Mouse (Mus musculus) megakaryocyte progenitor cell, adult 5-6 weeks (primary cell): ENCODE results near the gene Tardbp. TPM values are rescaled to one million over a fixed set of nuclear protein-coding genes. Genes with fewer than 3 reads are reported as not detected.
A peak's percentile ranks its signal among the peaks of the same experiment; 100 is the strongest.

Experiments used
- ATAC-seq: replicated peaks from 2 replicates; pipeline ENCODE4 v1.8.0; 2016; ENCODE audit warnings: mild to moderate bottlenecking, moderate TSS enrichment, inconsistent platforms; ENCODE audit not compliant: poor library complexity
- total RNA-seq, 2 experiments: library from RNA; stranded (forward) in 1 of 2; stranded (reverse) in 1 of 2; fragments of 157-497, 149-512 nt in 1 of 2; fragments of 200-1000 nt in 1 of 2; gene quantifications; 2 replicates each; pipeline versions ENCODE4 v1.2.3 to v1.2.4; 2015 to 2017

Gene Tardbp
- total RNA-seq, 2 experiments from 2014 or later = 381 to 512 TPM

GRCm38 (mm10) chr4:148641121-148641520, 14.3 kb upstream of the Tardbp start:
- ATAC-seq = no peak

DNA sequence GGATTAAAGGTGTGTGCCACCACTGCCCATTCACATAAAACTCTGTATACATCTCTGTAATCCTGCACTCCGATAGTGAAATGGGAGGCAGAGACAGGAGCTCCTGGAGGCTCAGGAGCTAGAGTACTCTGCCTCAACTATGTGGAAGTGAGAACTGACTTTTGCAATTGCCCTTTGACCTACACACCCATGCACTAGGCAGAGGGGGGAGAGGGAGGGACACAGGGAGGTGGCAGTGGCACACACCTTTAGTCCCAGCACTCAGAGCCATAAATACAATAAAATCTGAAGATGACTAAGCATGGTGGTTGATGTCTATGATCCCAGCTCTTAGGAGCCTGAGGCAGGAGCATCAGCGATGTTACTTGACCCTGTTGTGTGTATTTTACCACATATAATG, 12.6 kb upstream of the Tardbp start:
- ATAC-seq = no peak

DNA sequence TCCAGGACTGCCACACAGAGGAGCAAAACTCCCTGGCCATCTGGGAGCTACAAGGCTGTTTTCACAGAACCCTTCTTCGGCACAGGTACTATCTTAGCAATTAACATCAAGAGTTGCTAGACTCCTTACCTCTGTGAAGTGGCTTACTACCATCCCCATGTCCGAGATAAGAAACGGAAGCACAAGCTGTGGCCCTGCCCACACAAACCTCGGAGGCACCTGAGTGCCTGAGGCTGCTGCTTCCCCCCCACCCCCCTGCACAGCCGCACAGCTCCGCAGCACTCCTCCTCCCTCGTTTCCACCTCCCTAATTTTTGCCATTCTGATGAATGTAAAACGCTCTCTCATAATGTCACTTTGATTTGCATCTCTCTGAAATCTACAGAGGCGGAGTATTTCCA, 11.5 kb upstream of the Tardbp start:
- peak; percentile 40; the same call in 1 of the 2 replicates for ATAC-seq

DNA sequence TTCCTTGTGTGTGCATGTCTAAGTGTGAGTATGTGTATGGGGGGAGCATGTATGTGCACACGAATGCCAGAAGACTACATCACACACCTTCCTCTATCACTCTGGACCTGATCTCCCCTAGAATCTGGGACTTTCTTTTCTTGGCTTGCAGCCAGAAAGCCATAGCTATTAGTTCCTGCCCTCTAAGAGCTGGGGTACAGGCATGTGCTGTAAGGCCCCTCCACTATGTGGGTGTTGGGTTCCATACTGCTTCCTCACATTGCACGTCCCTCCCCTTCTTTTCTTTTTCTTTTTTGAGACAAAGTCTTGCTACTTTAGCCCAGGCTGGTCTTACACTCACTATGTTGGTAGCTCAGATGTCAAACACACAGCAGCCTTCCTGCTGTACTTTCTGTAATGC, 8.5 kb upstream of the Tardbp start:
- ATAC-seq = no peak

DNA sequence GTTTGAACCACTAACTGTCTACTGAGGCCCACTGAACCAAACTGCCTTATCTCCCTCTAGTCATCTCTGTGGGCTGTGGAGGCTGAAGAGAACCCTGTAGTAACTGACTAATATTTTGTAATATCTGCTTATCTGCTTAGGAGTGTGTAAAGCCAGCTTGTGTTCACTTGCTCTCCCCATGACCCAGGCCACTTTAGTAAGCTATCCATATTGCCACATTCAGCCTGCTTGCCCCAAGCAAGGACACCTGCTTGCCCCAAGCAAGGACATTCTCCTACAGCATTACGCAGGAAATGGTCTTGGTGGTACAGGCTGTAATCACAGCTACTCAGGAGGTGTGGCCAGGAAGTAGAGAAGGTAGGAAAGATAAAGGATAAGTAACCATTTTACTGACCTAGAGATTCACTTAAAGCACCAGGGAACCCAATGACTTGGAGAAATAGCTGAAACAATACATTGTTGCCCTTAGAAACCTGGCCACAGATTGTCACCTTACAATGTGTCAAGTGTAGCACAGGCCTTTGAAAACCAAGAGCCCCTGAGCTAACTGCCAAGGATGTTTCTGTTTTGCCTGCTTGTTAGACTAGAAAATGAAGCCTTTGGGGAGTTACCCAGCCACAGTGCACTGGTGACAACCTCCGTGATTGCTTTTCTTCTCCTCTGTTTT, 6.7 kb upstream of the Tardbp start:
- peak; percentile 68 for ATAC-seq

- peak; percentile 40; the same call in 1 of the 2 replicates for ATAC-seq
Observed at GRCm38 (mm10) chr4:148632013-148632692, 5.3 kb upstream of the Tardbp start.

GRCm38 (mm10) chr4:148627246-148627645, 427 bp upstream of the Tardbp start:
- no peak for ATAC-seq

GRCm38 (mm10) chr4:148625756-148626622, 830 bp downstream of the Tardbp start:
- peak; percentile 42 for ATAC-seq

DNA sequence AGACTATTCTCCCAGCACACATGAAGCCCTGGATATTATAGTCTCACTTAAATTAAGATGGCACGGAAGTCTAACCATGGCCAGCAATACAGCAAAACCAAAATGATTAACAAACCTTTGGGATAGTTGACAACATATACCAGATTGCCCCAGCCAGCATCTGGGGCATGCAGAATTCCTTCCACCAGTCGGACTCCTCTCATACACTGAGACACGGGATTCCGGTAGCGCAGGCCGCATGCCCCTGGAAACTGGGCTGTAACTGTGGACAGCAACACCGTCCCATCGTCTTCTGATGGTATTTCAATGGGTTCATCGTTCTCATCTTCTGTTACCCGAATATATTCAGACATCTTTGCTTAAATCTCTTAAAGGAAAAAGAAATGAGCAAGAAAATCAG, 1.8 kb downstream of the Tardbp start:
- no peak for ATAC-seq

DNA sequence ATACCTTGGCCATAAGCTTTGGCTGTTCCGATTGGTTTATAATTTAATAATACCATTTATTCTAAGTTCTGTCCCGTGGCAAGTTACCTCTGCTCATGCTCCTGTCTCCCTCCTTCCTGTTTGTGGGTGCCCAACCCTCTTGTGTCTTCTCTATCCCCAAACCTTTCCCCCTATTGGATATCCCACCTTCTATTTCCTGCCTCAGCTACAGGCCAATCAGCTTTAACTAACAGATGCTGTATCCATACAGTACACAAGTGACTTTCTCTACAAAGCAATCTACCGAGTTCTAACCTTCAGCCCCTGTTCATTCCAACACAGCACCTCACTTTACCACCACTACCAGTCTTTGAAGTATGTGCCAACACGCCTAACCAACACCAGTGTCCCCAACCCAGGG, 3.2 kb downstream of the Tardbp start:
- no peak for ATAC-seq

GRCm38 (mm10) chr4:148622485-148622884, 4.3 kb downstream of the Tardbp start:
- no peak for ATAC-seq

DNA sequence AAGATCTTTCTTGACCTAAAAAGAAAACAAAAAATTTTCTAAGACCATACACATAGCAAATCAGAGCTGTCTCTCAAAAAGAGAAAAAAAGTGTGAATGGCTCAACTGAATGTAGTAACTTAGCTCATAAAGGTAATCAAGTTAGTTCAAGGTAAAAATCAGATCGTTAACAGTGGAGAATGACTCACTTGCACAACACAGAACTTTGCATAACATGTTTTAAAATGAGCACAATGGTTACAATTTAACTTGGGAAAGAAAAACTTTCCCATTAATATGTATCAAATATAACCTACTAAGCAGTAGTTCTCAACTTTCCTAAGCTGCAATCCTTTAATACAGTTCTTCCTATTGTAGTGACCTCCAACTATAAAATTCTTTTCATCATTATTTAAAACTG, 6.1 kb downstream of the Tardbp start:
- ATAC-seq = no peak

DNA sequence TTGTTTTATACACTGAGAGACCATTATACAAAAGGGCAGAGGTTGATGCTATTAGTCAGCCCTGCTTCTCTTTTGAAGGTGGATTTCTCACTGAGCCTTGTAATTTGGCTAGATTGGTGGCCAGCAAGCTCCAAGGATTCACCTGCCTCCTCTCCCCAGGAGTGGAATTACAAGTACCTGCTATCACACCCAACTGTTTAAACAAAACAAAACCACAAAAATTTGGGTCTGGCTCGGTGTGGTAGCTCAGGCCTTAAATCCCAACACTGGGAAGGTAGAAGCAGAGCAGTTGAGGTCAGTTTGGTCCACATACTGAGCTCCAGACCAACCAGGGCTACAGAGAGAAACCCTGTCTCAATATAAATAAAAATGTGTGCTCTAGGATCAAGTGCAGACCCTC, 7.0 kb downstream of the Tardbp start:
- no peak for ATAC-seq

DNA sequence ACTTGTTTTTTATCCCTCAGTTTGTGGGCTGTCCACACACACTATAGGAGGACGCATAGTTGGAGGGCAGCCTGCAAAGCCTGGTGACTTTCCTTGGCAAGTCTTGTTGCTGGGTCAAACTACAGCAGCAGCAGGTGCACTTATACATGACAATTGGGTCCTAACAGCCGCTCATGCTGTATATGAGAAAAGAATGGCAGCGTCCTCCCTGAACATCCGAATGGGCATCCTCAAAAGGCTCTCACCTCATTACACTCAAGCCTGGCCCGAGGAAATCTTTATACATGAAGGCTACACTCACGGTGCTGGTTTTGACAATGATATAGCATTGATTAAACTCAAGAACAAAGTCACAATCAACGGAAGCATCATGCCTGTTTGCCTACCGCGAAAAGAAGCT, 13.1 kb downstream of the Tardbp start:
- ATAC-seq = no peak

GRCm38 (mm10) chr4:148612557-148612956, 14.3 kb downstream of the Tardbp start:
- no peak for ATAC-seq

DNA sequence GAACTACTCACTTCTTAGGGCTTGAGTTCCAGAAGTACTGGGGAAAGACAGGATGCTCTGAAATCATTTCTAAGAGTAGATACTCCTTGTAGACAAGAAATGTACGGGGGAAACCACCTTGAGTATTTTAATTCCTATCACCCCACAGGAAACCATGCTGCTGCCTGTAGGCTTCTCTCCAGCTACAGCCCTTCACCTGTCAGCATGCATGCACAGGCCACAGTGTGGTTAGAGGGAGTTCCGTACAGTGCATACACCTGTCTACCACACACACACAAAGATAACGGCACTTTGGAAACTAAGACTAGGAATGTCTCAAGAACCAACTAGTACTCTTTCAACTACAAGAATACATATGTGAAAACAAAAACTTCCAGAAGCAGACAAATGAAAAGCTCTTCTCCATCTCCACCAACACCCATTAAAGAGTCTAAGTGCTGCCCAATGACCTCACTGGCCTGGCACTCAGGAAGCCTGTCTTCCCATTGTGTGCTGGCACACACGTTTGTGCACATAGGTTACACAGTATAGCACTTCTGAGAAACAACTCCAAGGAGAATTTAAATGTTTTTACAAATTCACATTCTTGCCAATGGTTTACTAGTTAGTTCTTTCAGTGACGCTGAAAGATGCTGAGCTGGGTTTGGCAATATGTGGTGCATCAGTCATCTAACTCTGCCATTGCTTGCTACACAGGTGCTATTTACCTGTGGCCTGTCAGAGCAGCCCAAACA, 16.0 kb downstream of the Tardbp start:
- ATAC-seq = no peak

GRCm38 (mm10) chr4:148609805-148610204, 17.0 kb downstream of the Tardbp start:
- no peak for ATAC-seq

- ATAC-seq = peak; percentile 80
Observed at GRCm38 (mm10) chr4:148607758-148608157, 19.1 kb downstream of the Tardbp start.

DNA sequence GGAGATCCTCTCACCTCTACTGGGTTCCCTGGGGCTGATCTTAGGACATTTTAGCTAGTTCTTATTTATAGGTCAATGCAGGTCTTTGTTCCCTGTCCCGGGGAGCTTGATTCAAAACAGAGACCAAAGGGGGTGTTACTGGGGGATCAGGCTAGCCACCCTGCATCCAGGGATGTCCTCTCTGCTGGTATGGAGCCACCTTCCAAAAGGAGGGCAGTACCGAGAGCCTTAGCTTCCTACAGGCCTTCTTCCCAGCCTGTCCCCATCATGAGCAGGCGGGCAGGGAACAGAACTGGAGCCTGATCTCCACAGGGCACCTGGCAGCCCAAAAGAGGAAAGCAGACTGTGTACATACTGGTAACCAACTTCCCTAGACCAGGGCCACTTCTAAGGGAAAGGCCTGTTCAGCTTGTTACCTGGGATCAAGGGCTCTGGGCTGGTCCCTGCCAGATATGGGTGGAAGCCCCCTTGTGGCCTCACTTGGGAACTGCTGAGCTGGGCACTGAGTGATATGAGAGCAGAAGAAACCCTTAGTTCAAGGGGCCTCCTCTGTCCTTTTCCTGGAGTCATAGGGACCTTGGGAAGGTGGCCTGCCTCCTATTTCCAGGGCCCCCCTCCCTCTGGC, 22.2 kb downstream of the Tardbp start:
- peak; percentile 85 for ATAC-seq

DNA sequence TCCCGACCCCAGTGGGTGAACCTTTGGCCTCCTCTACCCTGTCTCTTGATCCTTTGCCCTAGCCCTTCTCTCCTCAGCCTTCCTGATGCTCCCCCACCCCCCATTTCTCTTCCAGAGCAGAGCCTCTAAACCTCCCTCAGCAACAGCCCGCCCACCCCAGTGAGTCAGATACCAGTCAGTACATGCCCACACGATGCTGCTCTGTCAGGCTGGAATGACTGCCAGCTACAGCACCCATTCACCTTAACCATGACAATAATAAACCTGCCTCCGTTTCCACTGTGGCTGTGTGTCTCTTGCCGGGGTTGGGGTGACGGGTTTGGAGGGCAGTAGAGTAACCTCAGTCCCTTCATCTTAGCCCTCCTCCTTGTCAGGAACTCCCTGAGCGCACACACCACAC, 22.7 kb downstream of the Tardbp start:
- no peak for ATAC-seq
